Mouse (Mus musculus) myocyte (in vitro differentiated cells): ENCODE data around the gene Fgf9.

Experiments
- MAX ChIP-seq: IDR thresholded peaks from one replicate; pipeline ENCODE4 v1.6.1; 2011; ENCODE audit warnings: low read depth, mild to moderate bottlenecking, control low read depth
- POLR2A ChIP-seq: IDR thresholded peaks from one replicate; pipeline ENCODE4 v1.6.1; 2011; ENCODE audit warnings: low read depth, mild to moderate bottlenecking, control low read depth, moderate library complexity; ENCODE audit not compliant: insufficient read length
- REST ChIP-seq: IDR thresholded peaks from one replicate; pipeline ENCODE4 v1.6.1; 2011; ENCODE audit warnings: mild to moderate bottlenecking, control low read depth, moderate library complexity; ENCODE audit not compliant: insufficient read depth, insufficient read length
- USF1 ChIP-seq: IDR thresholded peaks from one replicate; pipeline ENCODE4 v1.6.1; 2011; ENCODE audit warnings: low read depth, mild to moderate bottlenecking, control low read depth, moderate library complexity

DNA sequence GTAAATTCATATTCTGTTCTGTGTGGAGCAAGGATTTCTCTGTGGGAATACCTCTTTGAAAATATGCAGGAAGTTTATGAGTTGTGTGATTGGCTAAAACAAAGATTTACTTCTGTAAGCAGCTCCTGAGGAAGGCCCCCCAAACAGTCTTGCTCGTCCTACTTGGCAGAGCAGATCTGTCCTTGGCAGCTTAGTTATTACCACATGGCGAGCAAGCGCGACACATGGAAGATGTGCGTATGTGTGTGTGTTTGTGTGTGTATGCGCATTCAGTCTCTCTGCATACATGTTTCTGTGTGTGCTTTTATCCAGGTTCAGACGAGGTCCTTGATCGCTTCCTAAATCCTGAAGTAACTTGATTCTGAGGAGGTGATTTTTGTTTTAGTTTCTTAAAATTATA is 29.3 kb downstream of the Fgf9 start:
- TF ChIP-seq MAX = no peak
- no peak for TF ChIP-seq REST
- no peak for TF ChIP-seq USF1
- no peak for TF ChIP-seq POLR2A
